Mouse (Mus musculus) ovary, postnatal 14 days (tissue): ENCODE results near the gene Pm20d1.
"Not testable (repeated sequence)": the region's sequence is repeated elsewhere in the genome, so short reads cannot be mapped to it uniquely, and the experiment has no call there.

Source experiments
- DNase-seq: peaks from one replicate; pipeline ENCODE4 v3.0.0; 2022; ENCODE audit warnings: low spot score

Pm20d1 gene

DNA sequence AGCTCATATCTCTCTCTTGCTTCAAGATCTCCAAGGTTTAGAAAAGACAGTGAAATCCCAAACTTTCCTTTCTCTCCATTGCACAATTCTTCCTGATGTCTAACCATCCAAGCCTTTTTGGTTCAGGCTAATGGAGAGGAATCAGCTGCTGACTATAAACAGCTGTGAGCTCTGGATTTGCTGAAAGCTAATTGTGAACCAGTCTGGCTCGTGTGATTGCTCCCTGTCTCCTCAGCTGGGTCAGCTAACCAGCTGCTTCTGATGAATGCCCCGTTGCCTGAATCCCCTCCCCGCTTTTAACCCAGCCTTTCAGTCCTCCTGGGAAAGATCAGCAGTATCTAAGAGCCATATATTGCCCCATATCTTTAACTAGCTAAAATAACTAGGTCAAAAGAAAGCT is 2.6 kb upstream of the Pm20d1 start:
- no peak for DNase-seq

DNA sequence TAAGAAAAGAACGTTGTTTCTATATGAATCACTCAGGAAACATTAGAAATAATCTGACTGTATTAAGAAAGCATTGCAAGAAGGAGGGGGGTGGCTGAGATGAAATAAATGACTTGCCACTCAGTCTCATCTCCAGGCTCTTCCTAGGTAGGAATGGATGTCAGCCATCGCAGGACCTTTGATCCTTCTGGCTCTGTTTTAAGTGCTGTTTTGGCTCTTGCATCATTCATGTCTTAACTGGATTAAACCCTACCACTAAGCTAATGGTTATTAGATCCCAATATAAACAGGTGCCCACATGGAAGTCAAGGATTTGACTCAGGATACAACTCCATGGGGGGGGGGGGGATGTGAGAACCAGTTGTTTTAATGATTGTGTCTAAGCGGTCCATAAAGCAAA is 2.0 kb upstream of the Pm20d1 start:
- no peak for DNase-seq

DNA sequence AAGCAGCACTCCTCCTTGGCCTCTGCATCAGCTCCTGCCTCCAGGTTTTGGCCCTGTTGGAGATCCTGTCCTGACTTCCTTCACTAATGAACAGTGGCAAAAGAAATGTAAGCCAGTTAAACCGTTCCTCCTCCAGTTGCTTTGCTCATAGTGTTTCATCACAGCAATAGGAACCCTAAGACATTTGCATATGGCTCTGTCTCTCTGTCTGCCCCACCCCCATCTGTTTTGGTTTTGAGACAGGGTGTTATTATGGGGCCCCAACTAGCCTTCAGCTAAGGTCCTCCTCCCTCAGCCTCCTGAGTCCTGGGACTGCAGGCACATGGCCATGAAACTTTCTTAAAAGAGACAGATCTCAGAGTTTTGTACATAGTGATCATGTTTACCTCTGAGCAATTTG is 2.8 kb downstream of the Pm20d1 start:
- DNase-seq: no peak

DNA sequence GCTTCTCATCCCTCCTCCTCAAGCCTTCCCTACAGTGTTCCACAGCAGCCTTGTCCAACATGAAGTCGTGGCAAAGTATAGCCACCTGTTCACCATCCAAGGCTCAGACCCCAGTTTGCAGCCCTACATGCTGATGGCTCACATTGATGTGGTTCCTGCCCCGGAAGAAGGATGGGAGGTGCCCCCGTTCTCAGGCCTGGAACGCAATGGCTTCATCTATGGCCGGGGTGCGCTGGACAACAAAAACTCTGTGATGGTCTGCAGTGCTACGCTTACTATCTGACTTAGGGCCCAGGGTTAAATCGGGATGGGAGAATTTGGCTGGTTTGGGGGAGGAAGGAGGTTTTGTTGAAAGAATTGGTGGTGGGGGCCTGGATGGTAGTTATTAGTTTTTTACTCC is 3.9 kb downstream of the Pm20d1 start:
- DNase-seq: no peak

DNA sequence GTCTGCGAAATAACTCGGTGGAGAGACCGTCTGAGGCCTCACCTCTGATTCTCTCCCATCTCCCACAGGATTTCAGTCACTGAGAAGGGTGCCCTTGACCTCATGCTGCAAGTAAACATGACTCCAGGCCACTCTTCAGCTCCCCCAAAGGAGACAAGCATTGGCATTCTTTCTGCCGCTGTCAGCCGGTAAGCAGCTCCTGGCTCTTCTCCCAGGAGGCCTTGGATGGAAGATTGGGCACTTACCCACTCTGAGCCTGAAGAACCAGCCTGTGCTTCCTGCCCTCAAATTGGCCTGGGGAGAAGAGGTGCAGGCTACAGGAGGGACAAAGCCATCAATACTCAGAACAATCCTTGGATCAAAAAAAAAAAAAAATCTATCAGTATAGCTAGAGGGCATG is 5.5 kb downstream of the Pm20d1 start:
- DNase-seq: no peak

DNA sequence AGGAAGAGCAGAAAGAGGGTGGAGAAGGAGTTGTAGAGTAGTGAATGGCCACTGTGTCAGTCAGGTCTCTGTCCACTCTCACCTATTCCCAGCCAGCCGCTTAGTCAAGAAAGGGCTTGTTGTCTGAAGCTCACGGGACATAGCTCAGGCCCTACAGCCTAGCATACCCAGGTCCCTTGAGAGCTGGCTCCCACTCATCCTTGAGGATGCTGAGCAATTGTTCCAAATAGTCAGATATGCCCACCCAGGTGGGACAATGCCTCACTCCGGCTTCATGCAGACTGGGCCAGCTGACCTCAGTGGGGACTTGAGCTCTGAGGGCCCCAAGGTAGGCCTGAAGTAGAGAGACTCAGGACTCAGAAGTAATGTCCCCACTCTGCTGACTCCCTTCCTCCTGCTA is 7.0 kb downstream of the Pm20d1 start:
- no peak for DNase-seq

DNA sequence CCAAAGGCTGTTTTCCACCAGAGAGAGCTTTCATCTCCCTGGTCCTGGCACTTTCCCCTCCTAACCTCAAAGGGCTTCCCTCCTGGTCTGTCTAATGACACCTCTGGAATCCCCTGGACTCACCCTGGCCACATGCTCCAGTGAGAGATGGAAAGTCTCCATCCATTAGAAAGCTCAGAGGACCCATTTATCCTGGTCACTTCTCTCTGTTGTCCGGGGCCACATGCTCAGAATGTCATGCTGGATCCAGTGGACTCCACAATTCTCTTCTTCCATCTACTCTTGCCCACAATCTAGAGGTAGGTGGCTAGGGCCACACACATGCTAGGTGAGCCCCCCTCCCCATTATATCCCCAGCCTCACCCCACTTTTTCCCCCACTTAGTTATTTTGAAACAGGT is 11.8 kb downstream of the Pm20d1 start:
- no peak for DNase-seq

DNA sequence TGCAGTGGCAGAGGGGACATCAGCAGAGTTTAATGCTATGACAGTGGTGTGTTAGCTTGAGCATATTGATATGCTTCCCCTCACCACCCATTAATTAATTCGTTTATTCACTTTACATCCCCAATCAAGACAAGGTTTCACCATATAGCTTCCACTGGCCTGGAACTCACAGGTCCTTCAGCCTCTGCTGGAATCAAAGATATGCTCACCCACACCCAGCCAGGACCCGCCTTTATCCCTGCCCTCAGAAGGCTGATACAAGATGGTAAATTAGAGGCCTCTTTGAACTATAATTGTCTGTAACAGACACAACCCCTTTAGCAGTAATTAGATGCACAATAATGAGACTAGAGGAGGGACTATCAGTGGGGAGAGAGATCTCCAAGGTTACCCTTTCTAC is 12.5 kb downstream of the Pm20d1 start:
- no peak for DNase-seq

DNA sequence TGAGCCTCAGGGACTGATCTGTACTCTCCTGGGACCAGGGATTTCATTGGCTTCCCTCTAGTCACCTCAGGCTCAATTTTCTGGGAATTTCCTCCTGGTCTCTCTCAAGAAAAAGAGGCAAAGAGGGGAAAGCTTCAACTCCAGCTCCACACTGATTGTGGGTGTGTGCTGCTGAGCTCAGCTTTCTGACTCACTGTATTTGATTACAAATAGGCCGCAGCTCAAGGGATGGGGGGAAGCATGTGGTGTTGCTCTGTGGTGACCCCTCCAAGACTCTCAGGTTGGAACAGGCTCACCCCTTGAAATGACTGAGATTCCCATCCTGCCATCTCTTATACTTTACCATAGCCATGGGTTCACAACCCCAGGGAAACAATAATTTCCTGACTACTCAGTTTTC is 14.2 kb downstream of the Pm20d1 start:
- DNase-seq: no peak

DNA sequence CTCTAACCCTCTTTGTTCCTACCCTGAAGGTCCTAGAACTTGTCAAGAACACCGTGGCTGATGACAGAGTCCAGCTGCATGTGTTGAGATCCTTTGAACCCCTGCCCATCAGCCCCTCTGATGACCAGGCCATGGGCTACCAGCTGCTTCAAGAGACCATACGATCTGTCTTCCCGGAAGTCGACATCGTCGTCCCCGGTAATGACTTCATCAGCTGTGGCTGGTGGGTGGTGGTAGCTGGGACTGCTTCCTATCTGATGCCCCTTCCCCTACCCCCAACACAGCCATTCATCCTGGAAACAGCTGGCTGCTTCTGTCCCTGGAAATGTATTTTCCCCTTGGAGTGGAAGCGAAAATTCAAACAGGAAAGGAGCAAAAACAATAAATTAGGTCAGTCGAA is 14.8 kb downstream of the Pm20d1 start:
- DNase-seq: no peak

DNA sequence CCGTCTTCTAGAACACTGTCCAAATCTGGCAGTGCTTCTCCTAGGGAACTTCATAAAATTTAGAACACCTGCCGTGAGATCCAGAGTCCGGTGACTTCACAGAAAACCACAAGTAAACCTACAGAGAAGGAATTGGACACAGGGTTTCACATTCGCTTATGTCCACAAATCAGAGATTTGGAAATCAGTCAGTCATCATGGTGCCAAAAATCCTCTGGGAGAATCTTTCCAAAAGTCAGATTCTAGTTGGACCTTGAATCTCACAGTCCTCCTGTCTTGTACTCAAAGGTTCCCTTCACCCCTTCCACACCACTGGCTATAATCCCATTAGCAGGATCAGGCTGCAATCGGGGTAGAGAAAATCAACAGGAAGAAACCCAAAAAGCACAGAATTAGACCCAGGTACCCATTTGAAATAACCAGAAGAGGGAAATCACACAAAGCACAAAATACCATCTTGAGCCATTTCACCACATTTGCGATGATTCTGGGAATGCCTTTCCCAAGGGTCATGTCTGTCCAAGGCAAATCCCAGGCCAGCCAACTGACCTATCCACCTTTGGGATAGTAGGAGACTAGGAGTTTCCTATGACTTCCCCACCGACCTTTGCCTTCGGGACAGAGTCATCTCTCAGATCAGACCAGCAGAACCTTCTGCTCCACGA is 15.6 kb downstream of the Pm20d1 start:
- DNase-seq: no peak

DNA sequence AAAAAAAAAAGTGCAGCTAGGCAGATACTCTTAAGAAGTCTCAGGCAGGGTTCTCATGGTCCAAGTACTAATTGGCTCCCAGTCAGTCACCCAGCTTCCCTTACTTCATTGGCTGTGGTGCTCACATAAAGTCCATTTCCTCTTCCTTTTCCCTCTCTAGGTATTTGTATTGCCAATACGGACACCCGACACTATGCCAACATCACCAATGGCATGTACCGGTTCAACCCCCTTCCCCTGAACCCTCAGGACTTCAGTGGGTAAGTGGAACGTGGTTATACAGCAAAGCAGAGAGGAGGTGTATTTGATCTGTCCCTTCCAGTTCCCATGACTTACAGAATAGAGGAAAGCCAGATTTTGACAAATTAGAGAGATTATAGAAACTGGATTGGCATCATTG is 16.6 kb downstream of the Pm20d1 start:
- DNase-seq: no peak

DNA sequence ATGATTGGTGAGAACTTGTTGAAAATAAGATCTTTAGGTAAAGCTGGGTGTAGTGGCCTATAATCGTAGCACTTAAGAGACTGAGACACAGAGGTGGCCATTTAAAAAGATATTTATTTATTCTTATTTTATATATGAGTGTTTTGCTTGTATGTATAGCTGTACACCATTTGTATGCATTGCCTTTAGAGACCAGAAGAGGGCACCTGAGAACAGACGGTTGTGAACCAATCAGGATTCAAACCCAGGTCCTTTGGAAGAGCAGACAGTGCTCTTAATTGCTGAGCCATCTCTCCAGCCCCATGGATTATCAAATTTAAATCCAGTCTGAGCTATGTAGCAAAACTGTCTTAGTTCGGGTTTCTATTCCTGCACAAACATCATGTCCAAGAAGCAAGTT is 17.0 kb downstream of the Pm20d1 start:
- DNase-seq: no peak

DNA sequence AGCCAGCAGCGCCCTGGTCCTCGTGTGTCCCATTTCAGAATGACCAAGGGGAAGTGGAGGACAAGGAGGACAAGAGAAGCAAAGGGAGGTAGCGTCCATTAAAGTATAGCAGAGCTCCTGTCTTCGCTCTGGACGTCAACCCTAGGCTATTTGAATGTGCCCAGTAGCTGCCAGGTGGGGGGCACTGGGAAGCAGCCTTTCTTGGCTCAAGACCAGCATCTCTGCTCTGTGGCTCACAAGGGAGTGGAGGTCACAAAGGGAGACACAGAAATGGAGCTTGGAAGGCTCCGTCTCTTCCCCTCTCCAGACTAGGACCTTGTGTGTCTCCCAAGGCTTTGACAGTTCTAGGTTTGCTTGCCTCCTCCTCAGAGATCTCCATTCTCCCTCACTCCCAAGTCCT is 19.7 kb downstream of the Pm20d1 start:
- DNase-seq: no peak

DNA sequence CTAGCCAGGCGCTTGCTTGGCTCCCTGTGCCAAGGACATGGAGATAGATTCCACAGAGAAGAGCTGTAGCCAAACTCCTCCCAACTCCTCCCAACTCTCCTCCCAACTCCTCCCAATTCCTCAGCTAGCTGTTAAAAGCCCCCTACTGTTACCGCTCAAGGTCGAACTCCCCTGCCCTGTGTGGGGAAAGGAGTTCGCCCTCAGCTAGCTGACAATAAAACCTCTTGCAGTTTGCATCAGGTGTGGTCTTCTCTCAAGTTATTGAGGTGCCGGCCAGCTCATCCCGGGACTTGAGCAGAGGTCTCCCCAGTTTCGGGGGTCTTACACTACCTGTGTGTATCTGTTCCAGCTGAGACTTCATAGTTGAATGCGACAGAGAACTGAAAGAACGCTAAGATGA is 23.2 kb downstream of the Pm20d1 start:
- DNase-seq: not testable (repeated sequence)

DNA sequence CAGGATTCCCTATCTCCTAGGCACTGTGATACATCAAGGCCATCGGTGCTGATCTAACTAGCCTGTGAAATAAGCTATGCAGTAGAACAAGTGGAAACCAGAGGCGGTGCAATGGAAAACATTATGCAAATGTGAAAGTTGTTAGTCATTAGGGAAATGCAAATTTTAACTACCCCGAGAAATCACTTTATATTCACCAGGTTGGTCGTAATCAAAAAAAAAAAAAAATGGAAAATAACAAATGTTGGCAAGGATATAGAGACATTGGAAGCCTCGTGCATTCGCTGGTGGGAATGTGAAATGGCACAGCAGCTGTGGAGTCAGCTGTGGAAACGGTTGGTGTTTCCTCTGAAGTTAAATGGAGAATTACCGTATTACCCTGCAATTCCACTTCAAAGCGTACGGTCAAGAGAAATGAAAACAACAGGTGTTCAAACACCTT is 23.7 kb downstream of the Pm20d1 start:
- DNase-seq: no peak

DNA sequence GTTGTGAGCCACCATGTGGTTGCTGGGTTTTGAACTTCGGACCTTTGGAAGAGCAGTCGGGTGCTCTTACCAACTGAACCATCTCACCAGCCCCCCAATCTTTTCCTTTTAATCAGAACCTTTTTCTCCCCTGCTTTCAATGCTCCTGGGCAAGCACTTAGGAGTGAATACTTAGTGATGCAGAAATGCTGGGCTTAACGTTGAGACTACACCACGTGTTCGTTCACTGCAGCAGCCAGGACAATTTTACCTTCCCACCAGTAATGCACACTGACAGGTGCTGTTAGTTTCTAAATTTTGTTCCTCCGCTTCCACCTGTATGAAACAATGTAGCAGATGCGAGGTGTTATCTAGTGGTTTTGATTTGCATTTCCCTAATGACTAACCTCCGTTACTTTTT is 25.1 kb downstream of the Pm20d1 start:
- DNase-seq: no peak

DNA sequence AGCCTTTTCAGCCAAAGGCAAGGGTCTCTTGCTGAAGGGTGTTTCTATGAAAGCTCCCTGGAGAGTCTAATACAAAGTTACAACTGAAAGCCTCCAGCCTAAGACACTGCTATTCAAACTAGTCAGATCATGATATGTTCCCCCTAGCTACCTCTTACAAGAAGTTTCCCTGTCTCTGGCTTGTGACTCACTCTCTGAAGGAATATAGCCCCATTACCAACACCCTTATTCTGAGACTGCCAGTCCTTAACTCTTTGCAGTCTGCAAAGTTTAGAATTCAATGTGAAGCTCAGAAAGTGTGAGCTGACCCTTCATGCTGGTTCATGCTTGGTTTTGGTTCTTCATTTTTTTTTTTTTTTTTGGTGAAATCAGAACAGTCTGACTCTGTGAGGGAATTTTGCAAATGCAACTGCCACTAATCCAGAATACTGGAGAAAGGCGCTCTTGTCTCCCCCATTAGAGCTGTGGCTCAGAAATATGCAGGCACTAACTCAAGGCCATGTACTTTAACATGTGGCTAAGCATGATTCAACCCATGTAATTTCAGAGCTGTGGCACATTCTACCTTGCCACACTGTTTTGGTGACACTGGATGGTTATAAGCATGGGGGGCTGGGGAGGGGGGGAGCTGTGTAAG is 25.8 kb downstream of the Pm20d1 start:
- DNase-seq: no peak

DNA sequence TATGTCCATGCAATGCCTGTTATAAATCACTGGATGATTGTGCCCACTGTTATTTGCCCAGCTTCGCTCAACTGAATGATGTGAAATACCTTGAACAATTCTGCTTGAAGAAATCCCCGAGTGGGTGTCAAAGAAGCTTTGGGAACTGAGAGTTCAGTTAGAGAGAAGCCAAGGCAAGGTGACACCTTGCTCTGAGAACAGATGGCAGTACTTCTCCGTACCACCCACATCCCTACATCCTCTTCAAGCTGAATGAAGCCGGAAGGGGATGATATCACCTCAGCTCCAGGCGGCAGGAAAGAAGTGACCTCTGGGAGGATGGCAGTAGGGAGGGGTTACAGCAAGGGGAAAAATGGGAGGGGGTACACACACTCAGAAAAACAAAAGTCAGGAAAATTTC is 26.4 kb downstream of the Pm20d1 start:
- DNase-seq: no peak

DNA sequence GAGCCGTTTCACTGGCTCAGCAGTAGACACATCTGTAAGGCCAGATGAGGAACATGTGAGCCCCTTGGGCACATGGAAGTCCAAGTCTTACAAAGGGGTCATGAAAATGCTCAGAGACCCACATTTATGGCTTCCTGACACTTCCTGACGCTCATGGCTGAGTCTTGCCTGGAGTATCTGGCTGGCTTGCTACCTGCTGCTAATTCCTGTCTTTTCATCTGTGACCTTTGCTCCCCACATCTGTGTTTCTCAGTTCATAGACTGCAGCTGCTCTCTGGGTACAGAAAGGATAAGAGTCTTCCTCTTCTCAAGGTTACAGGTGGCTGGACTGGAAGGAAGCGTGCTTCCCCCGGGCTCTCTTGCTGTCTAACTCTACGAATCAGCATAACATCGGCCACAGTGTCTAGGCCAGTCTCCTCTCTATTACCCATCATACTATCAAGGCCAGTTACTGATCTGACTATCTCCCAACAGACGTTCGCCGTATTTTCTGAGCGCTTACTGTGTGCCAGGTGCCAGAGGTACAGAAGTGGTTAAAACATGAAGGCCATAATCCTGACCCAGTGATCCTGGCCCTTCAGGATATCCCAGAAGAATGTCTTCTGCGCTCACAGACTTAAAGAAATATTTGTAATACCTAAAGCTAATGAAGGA is 27.5 kb downstream of the Pm20d1 start:
- no peak for DNase-seq

DNA sequence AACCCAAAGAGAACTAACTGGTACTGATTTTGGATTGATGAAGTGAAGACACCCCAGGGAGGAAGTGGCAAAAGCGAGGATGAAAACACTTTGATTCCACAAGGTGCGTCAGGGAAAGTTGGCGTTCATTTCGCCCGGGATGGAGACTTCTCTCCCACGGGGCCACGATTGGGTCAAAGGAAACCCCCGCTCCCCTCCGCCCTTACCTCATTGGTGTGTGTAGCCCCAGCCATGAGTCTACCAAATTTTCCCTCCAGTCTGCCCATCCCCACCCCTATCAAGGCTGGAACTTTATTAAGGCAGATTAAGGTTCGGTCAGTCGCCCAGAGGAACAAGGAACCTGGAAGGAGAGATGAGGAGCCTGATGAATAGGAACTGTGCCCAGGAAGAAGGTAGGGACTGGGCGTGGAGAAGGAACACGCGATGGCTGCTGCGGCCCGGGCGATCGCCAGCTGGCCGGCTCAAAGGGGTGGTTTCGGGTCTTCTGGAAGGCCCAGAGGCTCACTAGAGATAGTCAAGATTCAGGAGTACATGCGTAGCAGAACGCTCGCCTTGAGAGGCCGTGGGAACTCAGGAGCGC is 30.1 kb downstream of the Pm20d1 start, which contains the start of gene Slc41a1:
Gene Slc41a1 (plus strand): TSS at position 287 of the 580 bp plus-strand sequence.
- no peak for DNase-seq

DNA sequence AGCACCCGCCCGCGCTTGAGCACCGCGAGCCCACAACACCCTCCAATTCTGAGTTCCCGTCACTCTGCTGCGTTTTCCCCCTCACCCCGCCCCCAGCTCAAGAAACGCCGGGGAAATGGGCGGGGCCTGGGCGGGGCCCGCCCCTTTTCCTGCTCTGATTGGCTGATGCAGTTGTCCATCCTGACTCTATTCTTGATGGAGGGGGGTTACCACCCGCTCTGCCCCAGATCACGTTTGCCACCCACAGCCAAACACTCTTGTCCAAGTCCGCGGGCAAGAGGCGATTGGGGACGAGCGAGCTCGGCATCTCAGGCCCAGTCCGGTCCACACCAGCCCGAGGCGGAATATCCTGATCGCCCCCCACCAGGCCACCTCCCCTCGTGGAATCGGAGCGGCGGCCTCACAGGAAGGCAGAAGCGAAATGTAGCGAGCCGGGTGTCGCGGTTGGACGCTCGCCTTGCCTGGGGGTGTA is 30.6 kb downstream of the Pm20d1 start:
- peak; percentile 93 for DNase-seq
